Mouse (Mus musculus) testis, adult 2 months (tissue): Measurements from ENCODE around the gene Zfp462. TPM values are rescaled to one million over a fixed set of nuclear protein-coding genes. Genes with fewer than 3 reads are reported as not detected.

ENCODE experiments used
- H3K27ac ChIP-seq: fragments of 200-500 bp; 2 replicates; pipeline ENCODE4 v1.5.1; 2012; ENCODE audit warnings: low read depth, low read length; ENCODE audit not compliant: control insufficient read depth, insufficient read depth
- H3K27me3 ChIP-seq: fragments of 200-500 bp; 2 replicates; pipeline ENCODE4 v1.6.1; 2012; ENCODE audit warnings: mild to moderate bottlenecking, low read length, moderate library complexity; ENCODE audit not compliant: control insufficient read depth, insufficient read depth
- H3K36me3 ChIP-seq: fragments of 200-500 bp; 2 replicates; pipeline ENCODE4 v1.6.1; 2012; ENCODE audit warnings: mild to moderate bottlenecking, low read length; ENCODE audit not compliant: control insufficient read depth, insufficient read depth
- H3K4me1 ChIP-seq: fragments of 200-500 bp; 2 replicates; pipeline ENCODE4 v1.6.1; 2012; ENCODE audit warnings: low read length; ENCODE audit not compliant: control insufficient read depth, insufficient read depth
- H3K4me3 ChIP-seq: fragments of 200-500 bp; 2 replicates; pipeline ENCODE4 v1.5.1; 2012; ENCODE audit warnings: low read depth, mild to moderate bottlenecking, low read length, moderate library complexity, mixed read lengths; ENCODE audit not compliant: control insufficient read depth
- CTCF ChIP-seq: fragments of 200-500 bp; IDR thresholded peaks from 2 replicates; pipeline ENCODE4 v1.5.1; 2012; ENCODE audit warnings: low read depth, mild to moderate bottlenecking, inconsistent platforms, low read length, moderate library complexity; ENCODE audit not compliant: control insufficient read depth, insufficient read depth, insufficient replicate concordance
- POLR2A ChIP-seq: fragments of 200-500 bp; IDR thresholded peaks from 2 replicates; pipeline ENCODE4 v1.6.1; 2012; ENCODE audit warnings: low read depth, mild to moderate bottlenecking, inconsistent platforms, low read length, moderate library complexity; ENCODE audit not compliant: control insufficient read depth
- polyA plus RNA-seq: library from polyadenylated mRNA; depleted of rRNA; stranded (reverse); fragments of >200 nt; gene quantifications from 2 replicates; pipeline ENCODE4 v1.2.3, GENCODE M21; 2012

Zfp462 gene
- polyA plus RNA-seq, 1 experiment = 5.7 TPM

DNA sequence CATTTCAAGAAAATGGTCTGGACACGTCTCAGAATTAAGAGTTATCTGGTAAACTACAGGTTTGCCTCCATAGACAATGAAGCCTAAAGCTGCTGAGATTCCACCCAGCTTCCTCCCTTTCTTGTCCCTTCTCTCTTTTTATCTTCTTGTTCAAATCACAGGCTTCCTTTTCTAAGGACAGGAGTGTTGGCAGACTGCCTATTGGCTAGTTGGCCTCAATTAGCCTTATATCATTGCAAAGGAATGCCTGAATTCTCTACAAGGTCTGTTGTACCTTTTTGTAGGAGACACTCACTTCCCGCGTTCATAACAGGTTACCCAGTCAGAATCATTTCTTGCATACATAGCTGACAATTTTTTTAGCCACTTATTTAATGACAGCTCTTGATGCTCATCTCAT, 56.5 kb downstream of the Zfp462 start:
- H3K27ac ChIP-seq = no peak overlapping the region
- H3K4me3 ChIP-seq = no peak overlapping the region
- no peak for TF ChIP-seq POLR2A
- TF ChIP-seq CTCF = no peak
- no peaks in the 10 kb centered on the region for H3K27me3 ChIP-seq
- H3K36me3 ChIP-seq = no peaks in the 10 kb centered on the region
- H3K4me1 ChIP-seq = peaks cover 2% of the 10 kb centered on the region

DNA sequence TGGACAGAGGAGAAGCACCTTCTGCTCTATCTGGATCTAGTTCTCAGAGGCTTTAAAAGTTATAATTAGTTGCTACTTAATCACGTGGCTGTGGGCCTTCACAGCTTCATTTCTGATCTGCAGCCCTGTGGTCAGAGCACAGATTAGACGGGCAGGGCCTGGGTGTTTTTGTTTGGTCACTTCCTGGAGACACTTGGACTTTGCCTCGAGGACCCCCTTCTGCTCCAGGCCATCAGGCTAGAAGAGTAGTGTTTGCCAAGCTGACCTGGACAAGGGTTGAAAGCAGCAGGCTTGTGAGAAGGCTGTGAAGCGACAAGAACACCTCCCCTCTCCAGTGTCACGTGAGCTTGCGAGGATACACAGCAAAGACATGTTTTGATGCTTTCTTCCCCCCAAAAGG, 58.3 kb downstream of the Zfp462 start:
- Histone ChIP-seq H3K36me3 (no peaks in the 10 kb centered on the region), H3K4me3 (no peak overlapping the region), H3K4me1 (peaks cover 2% of the 10 kb centered on the region), H3K27ac (no peak overlapping the region), H3K27me3 (no peaks in the 10 kb centered on the region)
- TF ChIP-seq POLR2A (no peak), CTCF (no peak)

DNA sequence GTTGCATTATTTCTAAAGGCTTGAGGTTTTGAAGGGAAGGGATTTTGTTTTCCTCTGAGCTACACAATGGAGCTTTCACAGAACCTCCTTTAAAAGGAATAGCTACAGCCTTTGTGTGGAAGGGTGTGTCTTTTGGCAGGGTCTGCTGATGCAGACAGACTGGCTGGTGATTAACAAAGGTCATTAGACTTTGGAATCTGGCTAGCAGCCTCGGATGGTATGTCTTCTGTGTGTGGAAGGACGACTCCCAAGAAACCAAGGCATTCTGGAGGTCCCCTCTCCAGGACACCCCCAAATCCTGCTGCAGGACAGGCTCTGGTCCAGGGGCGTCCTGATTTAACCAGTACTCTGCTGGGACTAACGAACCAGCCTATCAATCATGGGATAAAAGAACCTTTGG, 60.2 kb downstream of the Zfp462 start:
- Histone ChIP-seq H3K27ac (peak overlapping the region; percentile 59; the same call in 1 of the 2 replicates), H3K27me3 (no peaks in the 10 kb centered on the region), H3K4me1 (peaks cover 2% of the 10 kb centered on the region), H3K4me3 (no peak overlapping the region), H3K36me3 (no peaks in the 10 kb centered on the region)
- TF ChIP-seq CTCF (no peak), POLR2A (no peak)

DNA sequence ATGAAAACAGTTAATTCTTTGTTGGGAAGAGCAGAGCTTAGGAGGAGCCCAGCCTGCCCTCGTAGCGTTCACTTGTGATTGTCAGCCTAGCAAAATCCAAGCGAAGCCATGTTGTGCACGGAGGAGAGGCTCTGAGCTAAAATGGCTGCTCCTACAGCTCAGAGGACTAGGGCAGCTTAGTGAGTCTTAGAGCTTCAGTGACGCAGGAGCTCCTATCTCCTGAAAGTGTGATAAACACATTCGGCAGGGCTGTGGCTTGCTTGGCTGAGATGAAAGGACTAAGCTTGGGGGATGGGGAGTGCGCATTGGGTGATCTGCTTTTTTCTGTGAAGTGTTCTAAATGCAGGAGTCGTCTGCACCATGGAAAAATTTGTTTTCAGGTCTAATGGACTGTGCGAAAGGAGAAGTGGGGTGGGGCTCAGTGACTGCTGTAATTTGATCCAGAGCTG, 60.7 kb downstream of the Zfp462 start:
- Histone ChIP-seq H3K27me3 (no peaks in the 10 kb centered on the region), H3K27ac (peak overlapping the region; percentile 59; the same call in 1 of the 2 replicates), H3K36me3 (no peaks in the 10 kb centered on the region), H3K4me1 (peaks cover 2% of the 10 kb centered on the region), H3K4me3 (no peak overlapping the region)
- TF ChIP-seq CTCF = no peak
- TF ChIP-seq POLR2A = no peak

DNA sequence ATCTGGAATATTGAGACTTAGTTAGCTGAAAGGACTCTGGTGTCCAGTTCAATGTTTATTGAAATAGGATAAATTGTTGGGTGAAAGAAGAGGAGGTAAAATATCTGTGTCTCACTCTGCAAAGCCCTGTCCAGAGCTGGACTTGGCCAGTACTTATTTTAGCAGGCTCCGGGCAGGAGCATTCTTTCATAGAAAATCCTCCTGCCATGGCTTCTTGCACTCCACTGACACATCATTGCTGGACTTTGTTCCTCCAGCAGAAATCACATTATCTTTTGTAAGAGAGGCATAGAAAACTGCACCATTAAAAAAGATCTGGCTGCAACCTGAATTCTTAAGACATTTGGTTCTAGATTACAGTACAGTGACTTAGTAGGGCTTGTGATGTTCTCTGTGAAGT, 61.2 kb downstream of the Zfp462 start:
- Histone ChIP-seq H3K27me3 (no peaks in the 10 kb centered on the region), H3K4me1 (peaks cover 2% of the 10 kb centered on the region), H3K27ac (no peak overlapping the region), H3K4me3 (no peak overlapping the region), H3K36me3 (no peaks in the 10 kb centered on the region)
- TF ChIP-seq CTCF (no peak), POLR2A (no peak)

DNA sequence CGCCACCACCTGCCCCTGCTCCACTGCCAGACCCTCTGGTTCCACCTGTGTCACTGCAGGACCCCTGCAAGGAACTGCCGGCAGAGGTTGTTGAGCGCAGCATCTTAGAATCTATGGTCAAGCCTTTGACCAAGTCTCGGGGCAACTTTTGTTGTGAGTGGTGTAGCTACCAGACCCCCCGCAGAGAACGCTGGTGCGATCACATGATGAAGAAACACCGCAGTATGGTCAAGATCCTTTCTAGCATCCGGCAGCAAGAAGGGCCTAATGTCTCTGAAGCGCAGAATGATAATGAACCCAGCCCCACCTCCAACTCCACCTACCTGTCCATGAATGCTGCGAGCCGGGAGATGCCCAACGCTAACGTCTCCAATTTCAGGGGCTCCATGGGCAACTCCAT, 63.8 kb downstream of the Zfp462 start:
- Histone ChIP-seq H3K4me3 (no peak overlapping the region), H3K27ac (no peak overlapping the region), H3K4me1 (peaks cover 2% of the 10 kb centered on the region), H3K27me3 (no peaks in the 10 kb centered on the region), H3K36me3 (no peaks in the 10 kb centered on the region)
- no peak for TF ChIP-seq CTCF
- no peak for TF ChIP-seq POLR2A

DNA sequence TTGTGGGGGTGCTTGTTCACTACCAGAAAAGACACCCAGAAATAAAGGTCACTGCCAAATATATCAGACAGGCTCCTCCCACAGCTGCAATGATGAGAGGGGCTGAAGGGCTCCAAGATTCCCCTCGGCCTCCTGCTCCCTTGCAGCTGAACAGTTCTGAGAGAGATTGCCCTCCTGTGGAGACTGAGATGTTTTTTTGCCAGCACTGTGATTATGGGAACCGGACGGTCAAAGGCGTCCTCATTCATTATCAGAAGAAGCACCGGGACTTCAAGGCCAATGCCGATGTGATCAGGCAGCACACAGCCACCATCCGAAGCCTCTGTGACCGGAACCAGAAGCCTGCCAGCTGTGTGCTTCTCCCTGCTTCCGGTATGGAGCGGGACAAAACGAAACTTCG, 66.5 kb downstream of the Zfp462 start:
- no peak for TF ChIP-seq CTCF
- TF ChIP-seq POLR2A = no peak
- Histone ChIP-seq H3K27me3 (no peaks in the 10 kb centered on the region), H3K36me3 (no peaks in the 10 kb centered on the region), H3K27ac (no peak overlapping the region), H3K4me1 (no peaks in the 10 kb centered on the region), H3K4me3 (no peak overlapping the region)
